Mouse (Mus musculus) brain, embryonic 14.5 days (tissue): ENCODE results near the gene Sdk1.

Source experiments
- CTCF ChIP-seq: fragments of 200-500 bp; IDR thresholded peaks from 2 replicates; pipeline ENCODE4 v1.5.1; 2012; ENCODE audit warnings: inconsistent platforms, mild to moderate bottlenecking, moderate library complexity, borderline replicate concordance; ENCODE audit not compliant: insufficient read depth, insufficient read length; ENCODE audit errors: extremely low read depth
- POLR2A ChIP-seq: fragments of 200-500 bp; IDR thresholded peaks from 2 replicates; pipeline ENCODE4 v1.6.1; 2012; ENCODE audit warnings: mild to moderate bottlenecking, inconsistent platforms, borderline replicate concordance; ENCODE audit not compliant: poor library complexity, insufficient read depth, insufficient read length, severe bottlenecking; ENCODE audit errors: extremely low read depth

- TF ChIP-seq POLR2A (no peak), CTCF (no peak)
Observed at GRCm38 (mm10) chr5:142081076-142081475, 839.8 kb downstream of the Sdk1 start.
